Mouse (Mus musculus) C2C12 (cell line): Measurements from ENCODE around the gene Gm20379. TPM values are rescaled to one million over a fixed set of nuclear protein-coding genes. Genes with fewer than 3 reads are reported as not detected.

ENCODE experiments used
- H3K27me3 ChIP-seq: one replicate; pipeline ENCODE4 v1.6.1; 2011; ENCODE audit not compliant: control insufficient read depth, insufficient read depth, insufficient read length
- H3K36me3 ChIP-seq: one replicate; pipeline ENCODE4 v1.6.1; 2011; ENCODE audit not compliant: control insufficient read depth, insufficient read depth
- H3K4me3 ChIP-seq: one replicate; pipeline ENCODE4 v1.5.1; 2011; ENCODE audit warnings: mild to moderate bottlenecking, control low read depth; ENCODE audit not compliant: poor library complexity, insufficient read depth, severe bottlenecking
- H3K79me2 ChIP-seq: one replicate; pipeline ENCODE4 v1.6.1; 2011; ENCODE audit not compliant: control insufficient read depth, insufficient read depth
- H3K79me3 ChIP-seq: one replicate; pipeline ENCODE4 v1.6.1; 2011; ENCODE audit warnings: low read depth, control low read depth
- H3ac ChIP-seq: one replicate; pipeline ENCODE3; 2011; ENCODE audit warnings: low read depth; ENCODE audit not compliant: control insufficient read depth, insufficient read length
- CEBPB ChIP-seq: IDR thresholded peaks from one replicate; pipeline ENCODE4 v1.6.1; 2011; ENCODE audit warnings: low read depth, mild to moderate bottlenecking, control low read depth, moderate library complexity
- CTCF ChIP-seq: IDR thresholded peaks from one replicate; pipeline ENCODE4 v1.5.1; 2011; ENCODE audit not compliant: control insufficient read depth, insufficient read depth, insufficient read length
- FOSL1 ChIP-seq: IDR thresholded peaks from one replicate; pipeline ENCODE4 v1.8.0; 2011; ENCODE audit warnings: mild to moderate bottlenecking, low read length; ENCODE audit not compliant: poor library complexity, insufficient read depth, severe bottlenecking
- MAX ChIP-seq: IDR thresholded peaks from one replicate; pipeline ENCODE4 v1.6.1; 2011; ENCODE audit warnings: mild to moderate bottlenecking, control low read depth
- MYOD1 ChIP-seq: IDR thresholded peaks from one replicate; pipeline ENCODE4 v1.6.1; 2011; ENCODE audit warnings: low read depth; ENCODE audit not compliant: control insufficient read depth, insufficient read length
- MYOG ChIP-seq: IDR thresholded peaks from one replicate; pipeline ENCODE4 v1.6.1; 2011; ENCODE audit not compliant: control insufficient read depth, insufficient read length; ENCODE audit errors: extremely low read depth
- USF1 ChIP-seq: IDR thresholded peaks from one replicate; pipeline ENCODE4 v1.6.1; 2011; ENCODE audit warnings: low read depth, mild to moderate bottlenecking, control low read depth, moderate library complexity
- polyA plus RNA-seq: library from polyadenylated mRNA; unstranded; fragments of >200 nt; fragmentation: generic; extraction: Trizol; gene quantifications from one replicate; pipeline ENCODE4 v1.2.1, GENCODE M21; 2012; ENCODE audit warnings: missing spikeins

Gm20379 gene
- polyA plus RNA-seq, 1 experiment = 0.02 TPM

GRCm38 (mm10) chr13:92301754-92302153, 4.0 kb upstream of the Gm20379 start:
- no peak for TF ChIP-seq CEBPB
- TF ChIP-seq MYOD1 = no peak
- TF ChIP-seq FOSL1 = no peak
- TF ChIP-seq MAX = no peak
- TF ChIP-seq MYOG = no peak
- TF ChIP-seq USF1 = no peak
- no peak for TF ChIP-seq CTCF
- Histone ChIP-seq H3K27me3 (no peaks in the 10 kb centered on the region), H3K79me2 (no peaks in the 10 kb centered on the region)

GRCm38 (mm10) chr13:92302466-92302865, 3.3 kb upstream of the Gm20379 start:
- Histone ChIP-seq H3K79me2 (no peaks in the 10 kb centered on the region), H3K36me3 (peaks cover 3% of the 10 kb centered on the region), H3ac (no peak overlapping the region), H3K27me3 (no peaks in the 10 kb centered on the region), H3K79me3 (no peaks in the 10 kb centered on the region), H3K4me3 (no peak overlapping the region)
- TF ChIP-seq MYOD1 = no peak
- no peak for TF ChIP-seq FOSL1
- TF ChIP-seq CEBPB = no peak
- TF ChIP-seq MYOG = no peak

More at GRCm38 (mm10) chr13:92301754-92302153, 4.0 kb upstream of the Gm20379 start:
- Histone ChIP-seq H3K36me3 (peaks cover 3% of the 10 kb centered on the region), H3K79me3 (no peaks in the 10 kb centered on the region), H3K4me3 (no peak overlapping the region), H3ac (no peak overlapping the region)

- no peaks in the 10 kb centered on the region for H3K79me3 ChIP-seq
- no peak overlapping the region for H3ac ChIP-seq
- no peak overlapping the region for H3K4me3 ChIP-seq
- H3K36me3 ChIP-seq = peaks cover 3% of the 10 kb centered on the region
- TF ChIP-seq CTCF (no peak), MYOG (no peak), USF1 (no peak), CEBPB (no peak), MAX (no peak), FOSL1 (no peak), MYOD1 (no peak)
- no peaks in the 10 kb centered on the region for H3K79me2 ChIP-seq
- no peaks in the 10 kb centered on the region for H3K27me3 ChIP-seq
Measured at GRCm38 (mm10) chr13:92303062-92303948, 2.5 kb upstream of the Gm20379 start.

- Histone ChIP-seq H3K36me3 (peaks cover 3% of the 10 kb centered on the region), H3K4me3 (no peak overlapping the region), H3ac (no peak overlapping the region), H3K27me3 (no peaks in the 10 kb centered on the region), H3K79me2 (no peaks in the 10 kb centered on the region), H3K79me3 (no peaks in the 10 kb centered on the region)
- TF ChIP-seq MYOG = no peak
- no peak for TF ChIP-seq MAX
- no peak for TF ChIP-seq USF1
- no peak for TF ChIP-seq CTCF
- no peak for TF ChIP-seq FOSL1
- TF ChIP-seq MYOD1 = no peak
- no peak for TF ChIP-seq CEBPB
Measured at GRCm38 (mm10) chr13:92304291-92304690, 1.5 kb upstream of the Gm20379 start.

- H3K4me3 ChIP-seq = no peak overlapping the region
- peaks cover 4% of the 10 kb centered on the region for H3K36me3 ChIP-seq
- no peaks in the 10 kb centered on the region for H3K79me2 ChIP-seq
- no peaks in the 10 kb centered on the region for H3K27me3 ChIP-seq
- H3K79me3 ChIP-seq = no peaks in the 10 kb centered on the region
- H3ac ChIP-seq = no peak overlapping the region
- no peak for TF ChIP-seq FOSL1
- no peak for TF ChIP-seq CEBPB
- no peak for TF ChIP-seq USF1
- TF ChIP-seq MAX = no peak
- TF ChIP-seq CTCF = no peak
- TF ChIP-seq MYOG = no peak
- no peak for TF ChIP-seq MYOD1
Measured at GRCm38 (mm10) chr13:92314613-92315012, 8.8 kb downstream of the Gm20379 start.
